Mouse (Mus musculus): Measurements from ENCODE around the gene Ipo5.

Ipo5 gene

GRCm38 (mm10) chr14:120910733-120911324 is at the start of gene Ipo5:
TSS of gene Ipo5 (plus strand) at chr14:120911224.
- TF ChIP-seq GATA4 (IDR thresholded peaks at IDR 0.05; ENCODE audit: insufficient replicate concordance, low read length) = no peak

DNA sequence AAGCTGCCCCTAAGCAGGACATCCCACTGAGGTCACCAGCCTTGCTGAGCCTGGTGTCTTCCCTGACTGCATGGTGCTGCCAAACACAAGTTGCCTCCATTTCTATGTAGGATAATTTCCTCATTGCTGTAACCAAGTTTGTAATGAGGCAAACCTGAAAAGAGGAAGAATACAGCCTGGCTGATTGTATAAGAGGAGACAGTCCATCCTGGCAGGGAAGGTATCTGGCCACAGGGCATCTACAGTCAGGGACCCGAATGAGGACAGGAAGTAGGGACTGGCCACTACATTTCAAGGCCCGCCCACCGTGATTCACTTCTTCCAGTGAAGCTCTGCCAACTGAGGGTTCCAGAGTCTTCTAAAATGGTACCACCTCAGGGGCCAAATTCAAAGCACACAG is 47.8 kb upstream of the Ipo5 start:
- no peak for TF ChIP-seq GATA4 (IDR thresholded peaks at IDR 0.05; ENCODE audit: insufficient replicate concordance, low read length)

- TF ChIP-seq GATA4 (IDR thresholded peaks at IDR 0.05; ENCODE audit: insufficient replicate concordance, low read length) = no peak
Observed at GRCm38 (mm10) chr14:120864896-120865295, 46.1 kb upstream of the Ipo5 start.

- no peak for TF ChIP-seq GATA4 (IDR thresholded peaks at IDR 0.05; ENCODE audit: insufficient replicate concordance, low read length)
Observed at GRCm38 (mm10) chr14:120866573-120866972, 44.5 kb upstream of the Ipo5 start.

GRCm38 (mm10) chr14:120867121-120867520 is 43.9 kb upstream of the Ipo5 start:
- no peak for TF ChIP-seq GATA4 (IDR thresholded peaks at IDR 0.05; ENCODE audit: insufficient replicate concordance, low read length)

DNA sequence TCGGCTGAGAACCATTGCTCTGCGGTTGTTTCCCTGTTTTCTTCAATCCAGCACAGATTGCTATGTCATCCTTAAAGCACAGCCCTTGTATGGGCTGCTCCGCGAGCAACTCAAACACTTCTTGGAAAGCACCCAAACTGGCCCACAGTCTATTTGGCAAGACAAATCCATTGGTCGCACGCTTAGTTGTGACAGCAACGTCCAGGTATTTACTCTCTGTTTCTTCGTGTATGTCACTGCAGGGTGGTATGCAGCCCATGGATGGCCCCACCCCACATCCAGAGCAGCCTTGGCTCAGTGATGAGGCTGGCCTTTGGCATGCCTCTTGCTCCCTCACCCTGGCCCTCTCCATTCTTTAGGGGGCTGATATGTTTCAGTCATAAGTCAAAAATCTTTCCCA is 42.5 kb upstream of the Ipo5 start:
- TF ChIP-seq GATA4 (IDR thresholded peaks at IDR 0.05; ENCODE audit: insufficient replicate concordance, low read length) = no peak

DNA sequence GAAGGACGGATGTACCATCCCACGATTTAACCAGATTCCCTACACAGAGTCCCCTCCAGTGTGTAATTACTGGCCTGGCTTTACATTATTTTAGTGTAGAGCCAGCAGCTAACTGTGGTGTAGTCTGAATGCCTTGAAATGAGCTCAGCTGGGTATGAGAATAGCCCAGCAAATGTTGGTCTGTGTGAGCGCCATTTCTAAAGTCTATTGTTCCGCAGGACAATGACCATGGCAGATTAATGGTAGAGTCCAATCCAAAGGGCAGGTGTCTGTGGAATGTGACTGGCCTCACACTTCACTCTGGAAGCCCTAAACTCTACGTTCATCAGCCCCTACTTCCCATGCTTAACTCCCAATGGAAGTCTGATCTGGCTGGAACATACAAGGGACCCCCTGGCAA is 40.3 kb upstream of the Ipo5 start:
- TF ChIP-seq GATA4 (IDR thresholded peaks at IDR 0.05; ENCODE audit: insufficient replicate concordance, low read length) = no peak

DNA sequence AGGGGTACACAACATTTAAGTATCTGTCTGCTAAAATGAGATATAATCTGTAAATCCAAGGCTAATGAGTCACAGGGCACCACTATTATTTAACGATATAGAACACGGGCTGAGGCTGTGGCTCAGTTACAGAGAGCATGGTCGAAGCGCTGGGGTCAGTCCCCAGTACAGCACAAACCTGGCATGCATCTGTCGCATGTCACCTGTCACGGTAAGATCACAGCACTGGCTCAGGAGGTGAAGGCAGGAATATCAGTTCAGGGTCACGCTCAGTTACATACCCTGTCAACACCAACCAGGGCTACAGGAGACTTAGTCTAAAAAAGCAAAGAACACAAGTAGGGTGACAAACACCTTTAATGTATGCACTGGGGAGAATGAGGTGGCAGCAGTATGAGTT is 36.6 kb upstream of the Ipo5 start:
- no peak for TF ChIP-seq GATA4 (IDR thresholded peaks at IDR 0.05; ENCODE audit: insufficient replicate concordance, low read length)

DNA sequence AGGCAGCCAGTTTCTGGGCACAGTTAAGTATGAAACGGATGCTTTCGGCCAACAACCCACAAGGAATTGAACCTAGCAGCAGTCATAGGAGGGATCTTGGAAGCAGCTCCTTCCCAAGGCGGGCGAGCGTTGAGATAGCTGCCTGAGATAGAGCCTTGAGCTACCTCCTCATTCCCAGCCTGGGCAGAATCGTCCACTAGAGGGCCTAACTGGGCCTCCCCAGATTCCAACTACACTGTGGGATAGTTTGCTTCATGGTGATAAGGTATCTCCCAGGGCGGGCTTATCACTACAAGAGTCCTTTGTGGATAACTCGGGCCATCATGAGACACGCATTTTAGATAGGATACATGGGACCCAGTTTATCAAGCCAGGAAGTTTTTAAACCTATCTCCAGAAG is 35.9 kb upstream of the Ipo5 start:
- TF ChIP-seq GATA4 (IDR thresholded peaks at IDR 0.05; ENCODE audit: insufficient replicate concordance, low read length) = no peak

- no peak for TF ChIP-seq GATA4 (IDR thresholded peaks at IDR 0.05; ENCODE audit: insufficient replicate concordance, low read length)
Observed at GRCm38 (mm10) chr14:120875811-120876388, 35.1 kb upstream of the Ipo5 start.

DNA sequence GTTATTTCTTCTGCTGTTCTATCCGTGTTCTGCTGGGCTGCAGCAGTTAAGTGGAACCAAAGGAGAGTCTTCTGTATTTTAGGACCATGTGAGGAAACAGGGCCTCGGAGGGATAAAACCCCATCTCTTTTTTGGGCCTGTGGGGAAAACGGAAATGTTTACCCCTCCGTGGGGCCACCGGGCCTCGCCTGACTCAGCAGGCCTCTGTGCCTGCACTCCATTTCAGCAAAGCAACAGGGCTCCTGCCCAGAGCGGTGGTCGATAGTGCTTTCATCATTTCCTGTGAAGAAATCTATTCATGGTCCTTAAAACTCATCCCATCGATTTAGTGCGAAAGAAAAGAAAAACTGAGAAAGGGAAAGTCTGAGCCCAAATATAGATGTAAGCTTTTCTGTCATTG is 33.9 kb upstream of the Ipo5 start:
- TF ChIP-seq GATA4 (IDR thresholded peaks at IDR 0.05; ENCODE audit: insufficient replicate concordance, low read length) = no peak

DNA sequence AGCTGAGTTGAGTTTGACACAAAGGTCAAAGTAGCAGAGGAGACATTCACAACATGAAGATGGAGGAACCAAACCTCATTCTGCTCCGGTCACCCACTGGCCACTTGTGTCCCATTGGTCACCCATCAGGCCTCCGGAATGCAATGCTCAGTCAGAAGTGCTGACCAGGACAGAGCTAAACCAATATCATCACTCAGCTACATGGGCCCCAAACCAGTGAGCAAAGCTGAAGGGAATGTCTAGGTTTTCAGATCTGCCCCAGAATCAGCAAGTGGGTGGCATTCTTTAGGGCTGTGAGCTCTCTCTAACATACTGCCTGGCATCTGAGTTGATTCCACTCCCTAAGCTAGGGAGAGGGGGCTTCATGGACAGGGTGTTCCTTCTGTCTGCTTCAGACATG is 32.0 kb upstream of the Ipo5 start:
- no peak for TF ChIP-seq GATA4 (IDR thresholded peaks at IDR 0.05; ENCODE audit: insufficient replicate concordance, low read length)

GRCm38 (mm10) chr14:120880601-120881000 is 30.4 kb upstream of the Ipo5 start:
- TF ChIP-seq GATA4 (IDR thresholded peaks at IDR 0.05; ENCODE audit: insufficient replicate concordance, low read length) = no peak

- no peak for TF ChIP-seq GATA4 (IDR thresholded peaks at IDR 0.05; ENCODE audit: insufficient replicate concordance, low read length)
Observed at GRCm38 (mm10) chr14:120881054-120881453, 30.0 kb upstream of the Ipo5 start.

DNA sequence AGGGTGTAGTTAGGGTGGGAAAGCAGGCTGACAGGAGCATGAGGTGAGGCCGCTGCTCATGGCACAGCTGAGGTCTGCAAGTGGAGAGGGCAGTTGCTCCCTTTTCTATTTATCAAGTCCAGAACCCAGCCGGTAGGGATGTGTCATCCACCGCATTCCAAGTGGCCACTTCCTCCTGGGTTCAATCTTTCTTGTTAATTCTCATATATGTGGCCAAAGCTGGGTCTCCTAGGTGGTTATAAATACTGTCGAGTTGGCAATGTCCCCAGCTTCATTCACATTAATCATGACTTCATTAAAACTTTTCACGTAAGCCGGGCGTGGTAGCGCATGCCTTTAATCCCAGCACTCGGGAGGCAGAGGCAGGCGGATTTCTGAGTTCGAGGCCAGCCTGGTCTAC is 22.3 kb upstream of the Ipo5 start:
- TF ChIP-seq GATA4 (IDR thresholded peaks at IDR 0.05; ENCODE audit: insufficient replicate concordance, low read length) = no peak

DNA sequence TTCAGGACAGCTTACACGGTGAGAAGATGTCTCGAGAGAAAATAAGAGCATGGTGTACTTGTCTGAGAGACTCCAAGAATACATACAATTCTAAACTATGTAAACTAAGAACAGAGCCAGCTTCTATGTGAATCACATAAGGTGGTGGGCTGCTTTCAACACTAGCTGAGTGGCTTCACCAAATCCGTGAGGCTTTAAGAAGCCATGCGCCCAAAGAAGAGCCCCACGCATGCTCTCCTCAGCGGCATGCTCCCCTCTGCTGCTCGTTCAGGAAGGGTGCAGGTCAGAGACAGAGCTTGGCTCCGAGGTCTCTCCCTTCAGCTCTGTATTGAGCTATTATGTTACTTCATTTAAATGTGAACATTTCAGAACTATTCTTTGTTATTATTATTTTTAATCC is 18.7 kb upstream of the Ipo5 start:
- no peak for TF ChIP-seq GATA4 (IDR thresholded peaks at IDR 0.05; ENCODE audit: insufficient replicate concordance, low read length)

GRCm38 (mm10) chr14:120896613-120897012 is 14.4 kb upstream of the Ipo5 start:
- TF ChIP-seq GATA4 (IDR thresholded peaks at IDR 0.05; ENCODE audit: insufficient replicate concordance, low read length) = no peak
